Mouse (Mus musculus) embryonic facial prominence, embryonic 12.5 days (tissue): ENCODE data around the gene Tlx3. TPM values are rescaled to one million over a fixed set of nuclear protein-coding genes. Genes with fewer than 3 reads are reported as not detected.

Source experiments
- ATAC-seq: fragments of 200-750 bp; cut with Nextera tagmentation; 2 replicates; pipeline ENCODE4 v1.8.0; 2017; ENCODE audit not compliant: insufficient number of reproducible peaks, insufficient read depth, low FRiP score, low TSS enrichment
- H3K27ac ChIP-seq: fragments of 300-500 bp; sonication (generic); 2 replicates; pipeline ENCODE4 v1.5.1; 2016; ENCODE audit warnings: mild to moderate bottlenecking
- H3K27me3 ChIP-seq: fragments of 300-500 bp; sonication (generic); 2 replicates; pipeline ENCODE4 v1.6.1; 2016; ENCODE audit warnings: mild to moderate bottlenecking, moderate library complexity
- H3K36me3 ChIP-seq: fragments of 300-500 bp; sonication (generic); 2 replicates; pipeline ENCODE4 v1.6.1; 2016; ENCODE audit warnings: mild to moderate bottlenecking
- H3K4me1 ChIP-seq: fragments of 300-500 bp; sonication (generic); 2 replicates; pipeline ENCODE4 v1.6.1; 2016
- H3K4me2 ChIP-seq: fragments of 300-500 bp; sonication (generic); replicated peaks from 2 replicates; pipeline ENCODE4 v1.6.1; 2016; ENCODE audit warnings: mild to moderate bottlenecking, moderate library complexity
- H3K4me3 ChIP-seq: fragments of 300-500 bp; sonication (generic); 2 replicates; pipeline ENCODE4 v1.5.1; 2016; ENCODE audit warnings: mild to moderate bottlenecking
- H3K9ac ChIP-seq: fragments of 300-500 bp; sonication (generic); 2 replicates; pipeline ENCODE4 v1.6.1; 2016; ENCODE audit warnings: mild to moderate bottlenecking, moderate library complexity
- H3K9me3 ChIP-seq: fragments of 300-500 bp; sonication (generic); 2 replicates; pipeline ENCODE4 v1.6.1; 2016; ENCODE audit warnings: mild to moderate bottlenecking, moderate library complexity
- WGBS: fragments of 180-500 bp; shearing (Covaris S2); methylation state at CpG from one replicate; pipeline ENCODE4 v1.1.7; 2016; 5-methylcytosine and 5-hydroxymethylcytosine counted together
- polyA plus RNA-seq: library from polyadenylated mRNA; unstranded; fragments of >200 nt; fragmentation: Nextera tagmentation; extraction: Ambion mirVana; gene quantifications from 2 replicates; pipeline ENCODE4 v1.2.1, GENCODE M21; 2016

Tlx3 gene
- polyA plus RNA-seq, 1 experiment from 2014 or later = 6.6 TPM

DNA sequence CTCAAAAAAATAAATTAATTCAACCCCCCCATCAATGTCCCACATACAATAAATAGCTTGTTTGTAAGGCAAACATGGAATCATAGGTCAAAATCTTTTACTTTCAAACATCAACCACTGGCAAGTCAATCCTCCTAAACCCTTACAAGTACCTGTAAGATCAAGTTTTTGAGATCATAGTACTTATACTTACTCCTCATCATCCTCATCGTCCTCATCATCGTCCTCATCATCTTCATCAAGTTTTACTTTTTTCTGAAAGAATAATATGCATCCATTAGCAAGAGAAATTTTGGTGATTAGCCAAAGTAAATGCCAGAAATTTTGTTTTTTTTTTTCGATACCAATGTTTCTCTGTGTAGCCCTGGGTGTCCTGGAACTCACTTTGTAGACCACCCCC lies 43.6 kb downstream of the Tlx3 start:
- H3K9me3 ChIP-seq = no peaks in the 10 kb centered on the region
- H3K9ac ChIP-seq = no peak overlapping the region
- no peak overlapping the region for H3K4me2 ChIP-seq
- H3K27ac ChIP-seq = no peak overlapping the region
- 94% methylated on average over 3 of the region's 3 CpGs for WGBS
- peaks cover 11% of the 10 kb centered on the region for H3K4me1 ChIP-seq
- ATAC-seq = no peak
- H3K27me3 ChIP-seq = no peaks in the 10 kb centered on the region
- H3K4me3 ChIP-seq = no peak overlapping the region
- peaks cover 52% of the 10 kb centered on the region for H3K36me3 ChIP-seq

DNA sequence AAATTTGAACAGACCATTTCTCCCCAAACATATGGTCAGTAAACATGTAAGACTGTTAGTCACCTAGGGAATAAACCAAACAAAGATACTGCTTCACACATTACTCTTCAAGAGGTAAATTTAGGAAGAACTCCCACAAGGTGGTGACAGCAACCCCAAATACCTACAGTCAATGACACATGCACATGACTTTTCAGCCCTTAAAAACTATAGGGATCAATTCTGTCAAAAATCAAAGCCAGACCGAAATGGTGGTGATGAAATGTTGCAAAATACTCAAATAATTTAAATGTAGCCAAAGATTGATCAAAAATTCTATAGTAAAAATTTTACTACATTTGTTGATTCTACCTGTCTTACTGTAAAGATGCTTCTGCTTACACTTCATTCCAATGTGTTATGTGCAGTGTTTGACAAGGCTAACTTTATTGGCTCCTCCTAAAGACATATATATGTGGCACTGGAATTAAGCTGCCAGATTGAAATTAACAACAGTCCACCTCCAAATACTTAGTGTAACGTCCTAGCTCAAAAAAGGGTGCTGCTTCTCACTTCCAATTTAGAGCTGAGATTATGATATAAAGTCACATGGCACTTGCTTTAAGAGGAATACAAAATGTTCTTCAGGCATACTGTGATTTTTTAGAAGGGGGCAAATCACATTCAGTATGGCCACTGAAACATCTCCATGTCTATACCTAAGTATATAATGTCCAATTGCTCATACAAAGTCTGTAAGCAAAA lies 45.8 kb downstream of the Tlx3 start:
- H3K27ac ChIP-seq = no peak overlapping the region
- no peaks in the 10 kb centered on the region for H3K9me3 ChIP-seq
- ATAC-seq = no peak
- H3K4me1 ChIP-seq = peaks cover 11% of the 10 kb centered on the region
- no peaks in the 10 kb centered on the region for H3K27me3 ChIP-seq
- no peak overlapping the region for H3K4me3 ChIP-seq
- 76% methylated on average over 2 of the region's 2 CpGs for WGBS
- peaks cover 66% of the 10 kb centered on the region for H3K36me3 ChIP-seq
- H3K4me2 ChIP-seq = no peak overlapping the region
- no peak overlapping the region for H3K9ac ChIP-seq

DNA sequence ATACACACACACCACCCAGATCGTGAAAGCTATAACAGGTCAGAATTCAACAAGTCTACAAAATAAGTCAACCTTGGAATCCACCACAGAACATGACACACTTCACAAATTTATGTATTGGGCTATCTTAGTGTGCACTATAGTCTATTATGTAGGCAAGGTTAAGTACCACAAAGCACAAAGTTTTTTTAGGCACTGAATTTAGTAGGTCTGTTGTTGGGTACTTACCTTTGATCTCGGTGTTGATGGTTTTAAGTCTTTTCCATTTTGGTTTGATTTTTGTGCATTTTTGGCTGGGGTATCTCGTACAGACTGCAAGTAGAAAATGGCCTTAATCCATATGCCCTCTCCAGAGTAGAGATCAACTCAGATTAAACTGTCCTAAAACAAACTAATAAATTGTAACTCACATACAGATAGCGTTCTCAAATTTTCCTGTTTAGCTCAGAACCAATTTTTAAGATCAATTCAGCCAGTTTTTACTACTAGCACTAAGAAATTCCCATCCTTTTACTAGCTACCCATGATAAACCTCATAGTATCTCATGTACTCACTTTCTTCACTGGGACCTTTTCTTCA lies 46.9 kb downstream of the Tlx3 start:
- Histone ChIP-seq H3K9ac (no peak overlapping the region), H3K4me2 (no peak overlapping the region), H3K27me3 (no peaks in the 10 kb centered on the region), H3K9me3 (no peaks in the 10 kb centered on the region), H3K4me1 (peaks cover 11% of the 10 kb centered on the region), H3K36me3 (peaks cover 74% of the 10 kb centered on the region), H3K27ac (no peak overlapping the region), H3K4me3 (no peak overlapping the region)
- no peak for ATAC-seq
- 88% methylated on average over 4 of the region's 4 CpGs for WGBS

DNA sequence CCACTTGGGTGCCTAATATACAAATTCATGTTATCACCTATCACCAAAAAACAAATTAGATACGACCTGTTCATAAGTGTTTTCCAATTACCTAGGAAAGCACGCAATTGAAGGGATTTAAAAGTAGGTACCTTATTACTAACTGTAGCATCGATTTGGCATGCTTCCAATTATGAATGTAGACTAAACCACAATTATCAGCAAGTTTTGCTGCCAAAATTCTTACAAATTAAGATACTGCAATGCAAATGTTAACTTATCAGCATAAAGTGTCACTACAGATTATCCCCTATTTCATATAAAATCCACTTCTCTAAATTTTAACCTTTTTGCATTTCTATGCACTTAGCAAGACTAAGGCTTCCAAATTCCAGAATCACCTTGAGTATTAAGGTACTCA lies 48.9 kb downstream of the Tlx3 start:
- 88% methylated on average over 3 of the region's 3 CpGs for WGBS
- H3K36me3 ChIP-seq = peaks cover 73% of the 10 kb centered on the region

DNA sequence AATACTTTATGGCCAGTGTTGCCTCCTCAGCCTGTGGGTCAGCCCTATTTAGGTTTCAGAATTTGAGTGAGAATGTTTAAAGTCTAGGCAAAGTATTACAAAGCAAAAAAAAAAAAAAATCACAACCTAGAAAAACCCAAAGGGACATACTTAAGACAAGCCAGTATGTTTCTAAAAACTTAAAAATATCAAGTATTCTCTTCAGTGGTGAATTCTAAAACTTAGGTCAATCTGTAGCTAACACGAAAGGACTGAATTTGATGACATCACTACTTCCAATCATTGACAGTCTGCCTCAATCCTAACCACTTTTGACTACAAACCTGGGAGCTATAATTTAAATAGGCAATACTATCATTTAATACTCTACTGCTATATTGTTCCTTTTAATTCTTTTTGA lies 50.4 kb downstream of the Tlx3 start:
- WGBS = 93% methylated on average over 1 of the region's 1 CpGs
- H3K27ac ChIP-seq = no peak overlapping the region

More for the DNA sequence above, 48.9 kb downstream of the Tlx3 start:
- Histone ChIP-seq H3K4me1 (no peaks in the 10 kb centered on the region), H3K4me2 (no peak overlapping the region), H3K27me3 (no peaks in the 10 kb centered on the region), H3K9me3 (no peaks in the 10 kb centered on the region), H3K9ac (no peak overlapping the region), H3K4me3 (no peak overlapping the region), H3K27ac (no peak overlapping the region)
- ATAC-seq = no peak

DNA sequence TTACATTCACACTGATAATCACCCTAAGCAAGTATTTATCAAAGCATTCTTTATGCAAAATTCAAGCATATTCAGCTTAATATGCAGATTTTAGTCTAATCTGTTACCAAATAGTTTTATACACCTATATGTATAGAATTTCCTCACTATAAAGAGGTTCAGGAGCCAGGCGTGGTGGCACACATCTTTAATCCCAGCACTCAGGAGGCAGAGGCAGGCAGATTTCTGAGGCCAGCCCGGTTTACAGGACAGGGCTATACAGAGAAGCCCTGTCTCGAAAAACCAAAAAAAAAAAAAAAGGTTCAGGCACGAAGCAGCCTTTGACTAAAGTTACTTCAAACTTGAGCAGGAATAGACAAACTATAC lies 51.6 kb downstream of the Tlx3 start:
- no peak overlapping the region for H3K27ac ChIP-seq
- H3K36me3 ChIP-seq = peaks cover 51% of the 10 kb centered on the region
- H3K4me1 ChIP-seq = peaks cover 7% of the 10 kb centered on the region; the same call in 1 of the 2 replicates
- peaks cover 6% of the 10 kb centered on the region for H3K27me3 ChIP-seq
- ATAC-seq = no peak
- H3K4me3 ChIP-seq = no peak overlapping the region
- no peaks in the 10 kb centered on the region for H3K9me3 ChIP-seq
- no peak overlapping the region for H3K9ac ChIP-seq
- no peak overlapping the region for H3K4me2 ChIP-seq
- WGBS = 77% methylated on average over 4 of the region's 4 CpGs

More for the DNA sequence above, 50.4 kb downstream of the Tlx3 start:
- no peak for ATAC-seq
- H3K9me3 ChIP-seq = no peaks in the 10 kb centered on the region
- no peak overlapping the region for H3K4me2 ChIP-seq
- no peaks in the 10 kb centered on the region for H3K4me1 ChIP-seq
- H3K27me3 ChIP-seq = no peaks in the 10 kb centered on the region
- no peak overlapping the region for H3K9ac ChIP-seq
- no peak overlapping the region for H3K4me3 ChIP-seq
- H3K36me3 ChIP-seq = peaks cover 60% of the 10 kb centered on the region

DNA sequence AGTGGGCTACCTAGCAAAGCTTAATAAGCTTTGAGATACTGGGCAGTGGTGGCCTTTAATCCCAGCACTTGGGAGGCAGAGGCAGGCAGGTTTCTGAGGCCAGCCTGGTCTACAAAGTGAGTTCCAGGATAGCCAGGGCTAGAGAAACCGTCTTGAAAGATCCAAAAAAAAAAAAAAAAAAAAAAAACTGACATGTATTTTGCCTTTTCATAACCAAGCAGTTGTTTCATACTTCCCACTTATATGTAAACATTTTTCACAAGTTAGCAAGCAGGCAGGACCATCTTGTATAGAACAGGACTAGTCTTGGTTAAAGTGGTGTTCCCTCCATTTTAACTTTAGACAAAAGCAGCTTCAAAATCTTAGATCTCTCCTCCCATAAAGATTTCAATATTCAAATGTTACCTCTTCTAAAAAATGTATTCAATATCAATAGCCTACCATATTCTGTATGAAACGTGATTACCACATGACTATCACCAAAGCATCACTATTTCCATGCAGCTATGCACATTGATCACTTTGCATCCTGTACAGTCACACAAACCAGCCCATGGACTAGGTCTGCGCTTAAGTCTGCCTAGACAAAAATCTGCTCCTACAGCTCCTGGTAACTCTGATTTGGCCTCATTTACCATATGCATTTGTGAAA lies 52.1 kb downstream of the Tlx3 start:
- no peak overlapping the region for H3K4me2 ChIP-seq
- WGBS = 74% methylated on average over 3 of the region's 3 CpGs
- H3K9ac ChIP-seq = no peak overlapping the region
- H3K4me1 ChIP-seq = peaks cover 11% of the 10 kb centered on the region; the same call in 1 of the 2 replicates
- peaks cover 48% of the 10 kb centered on the region for H3K36me3 ChIP-seq
- peaks cover 8% of the 10 kb centered on the region for H3K27me3 ChIP-seq
- H3K27ac ChIP-seq = no peak overlapping the region
- H3K4me3 ChIP-seq = no peak overlapping the region
- ATAC-seq = no peak
- H3K9me3 ChIP-seq = no peaks in the 10 kb centered on the region

Other genes with a start within 250 kb of the Tlx3 start
- gene Fgf18, start 56.2 kb downstream of the Tlx3 start, polyA plus RNA-seq = 11.5 and 17.2 TPM in 2 replicates
- 922 and 970 TPM in 2 replicates for gene Npm1, start 40.4 kb downstream of the Tlx3 start, polyA plus RNA-seq
- gene Gm12117, start 73.1 kb upstream of the Tlx3 start, polyA plus RNA-seq = not detected in 2 replicates